Mouse (Mus musculus) neural tube, embryonic 13.5 days (tissue): ENCODE data around the gene Zfp831. TPM values are rescaled to one million over a fixed set of nuclear protein-coding genes. Genes with fewer than 3 reads are reported as not detected.

Experiments
- ATAC-seq: fragments of 200-750 bp; cut with Nextera tagmentation; 2 replicates; pipeline ENCODE4 v1.8.0; 2017; ENCODE audit warnings: low read depth, mild to moderate bottlenecking, moderate TSS enrichment, moderate library complexity
- H3K27ac ChIP-seq: fragments of 300-500 bp; sonication (generic); replicated peaks from 2 replicates; pipeline ENCODE4 v1.5.1; 2015; ENCODE audit warnings: moderate library complexity, mild to moderate bottlenecking, inconsistent platforms
- H3K27me3 ChIP-seq: fragments of 300-500 bp; sonication (generic); 2 replicates; pipeline ENCODE4 v1.6.1; 2015; ENCODE audit warnings: mild to moderate bottlenecking, inconsistent platforms
- H3K36me3 ChIP-seq: fragments of 300-500 bp; sonication (generic); 2 replicates; pipeline ENCODE4 v1.6.1; 2015; ENCODE audit warnings: mild to moderate bottlenecking, inconsistent platforms
- H3K4me1 ChIP-seq: fragments of 300-500 bp; sonication (generic); replicated peaks from 2 replicates; pipeline ENCODE4 v1.6.1; 2015; ENCODE audit warnings: inconsistent platforms
- H3K4me2 ChIP-seq: fragments of 300-500 bp; sonication (generic); 2 replicates; pipeline ENCODE4 v1.6.1; 2015; ENCODE audit warnings: inconsistent platforms, mild to moderate bottlenecking, moderate library complexity
- H3K4me3 ChIP-seq: fragments of 300-500 bp; sonication (generic); 2 replicates; pipeline ENCODE4 v1.5.1; 2015; ENCODE audit warnings: mild to moderate bottlenecking, inconsistent platforms
- H3K9ac ChIP-seq: fragments of 300-500 bp; sonication (generic); 2 replicates; pipeline ENCODE4 v1.6.1; 2015; ENCODE audit warnings: moderate library complexity, mild to moderate bottlenecking, inconsistent platforms
- H3K9me3 ChIP-seq: fragments of 300-500 bp; sonication (generic); 2 replicates; pipeline ENCODE4 v1.6.1; 2016; ENCODE audit warnings: inconsistent platforms
- WGBS: fragments of 180-500 bp; shearing (Covaris S2); methylation state at CpG from one replicate; pipeline ENCODE4 v1.1.7; 2015; 5-methylcytosine and 5-hydroxymethylcytosine counted together
- polyA plus RNA-seq: library from polyadenylated mRNA; unstranded; fragments of >200 nt; fragmentation: Nextera tagmentation; extraction: Ambion mirVana; gene quantifications from 2 replicates; pipeline ENCODE4 v1.2.1, GENCODE M21; 2015

Gene Zfp831
- polyA plus RNA-seq, 1 experiment from 2014 or later, result not detected

- H3K9ac ChIP-seq, result no peak overlapping the region
- no peak overlapping the region for H3K27ac ChIP-seq
- H3K4me3 ChIP-seq, result no peak overlapping the region
- no peaks in the 10 kb centered on the region for H3K27me3 ChIP-seq
- WGBS, result 79% methylated on average over 8 of the region's 8 CpGs
- H3K4me2 ChIP-seq, result no peak overlapping the region
- no peaks in the 10 kb centered on the region for H3K9me3 ChIP-seq
- ATAC-seq, result no peak
- H3K36me3 ChIP-seq, result no peaks in the 10 kb centered on the region
- 0 out of 2 replicates have a peak, but pooled peaks cover 4% of the 10 kb centered on the region for H3K4me1 ChIP-seq
Measured at GRCm38 (mm10) chr2:174658229-174658844, 15.0 kb downstream of the Zfp831 start.

- Histone ChIP-seq H3K27me3 (no peaks in the 10 kb centered on the region), H3K27ac (no peak overlapping the region)
- 88% methylated on average over 4 of the region's 4 CpGs for WGBS
Measured at GRCm38 (mm10) chr2:174659874-174660273, 16.5 kb downstream of the Zfp831 start.

DNA sequence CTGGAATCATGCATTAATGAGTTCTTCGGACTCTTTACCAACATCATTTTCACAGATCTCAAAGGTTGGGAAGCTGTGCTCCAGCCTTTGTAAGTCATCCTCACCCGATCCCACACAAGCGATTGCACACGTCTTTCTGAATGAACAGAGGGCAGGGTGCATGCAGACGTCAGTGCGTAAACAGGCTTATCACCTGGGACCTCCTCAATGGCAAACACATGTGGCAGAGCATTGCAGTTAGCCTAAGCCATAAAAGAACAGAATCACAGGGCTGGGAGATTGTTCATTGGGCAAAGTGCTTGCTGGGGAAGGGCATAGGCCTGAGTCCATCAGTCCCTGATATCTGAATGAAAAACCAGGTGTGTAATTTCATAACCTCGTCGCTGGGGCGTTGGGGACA, 17.0 kb downstream of the Zfp831 start:
- Histone ChIP-seq H3K27me3 (no peaks in the 10 kb centered on the region), H3K36me3 (no peaks in the 10 kb centered on the region), H3K27ac (no peak overlapping the region), H3K4me1 (0 out of 2 replicates have a peak, but pooled peaks cover 4% of the 10 kb centered on the region), H3K4me3 (no peak overlapping the region), H3K9me3 (no peaks in the 10 kb centered on the region), H3K4me2 (no peak overlapping the region), H3K9ac (no peak overlapping the region)
- ATAC-seq, result no peak
- WGBS, result 87% methylated on average over 9 of the region's 9 CpGs

More at GRCm38 (mm10) chr2:174659874-174660273, 16.5 kb downstream of the Zfp831 start:
- H3K9ac ChIP-seq, result no peak overlapping the region
- no peak for ATAC-seq
- H3K4me3 ChIP-seq, result no peak overlapping the region
- no peaks in the 10 kb centered on the region for H3K9me3 ChIP-seq
- no peaks in the 10 kb centered on the region for H3K36me3 ChIP-seq
- no peak overlapping the region for H3K4me2 ChIP-seq
- H3K4me1 ChIP-seq, result 0 out of 2 replicates have a peak, but pooled peaks cover 4% of the 10 kb centered on the region

- Histone ChIP-seq H3K4me3 (no peak overlapping the region), H3K27ac (no peak overlapping the region), H3K9me3 (no peaks in the 10 kb centered on the region), H3K4me2 (no peak overlapping the region), H3K36me3 (no peaks in the 10 kb centered on the region), H3K27me3 (no peaks in the 10 kb centered on the region), H3K4me1 (0 out of 2 replicates have a peak, but pooled peaks cover 4% of the 10 kb centered on the region), H3K9ac (no peak overlapping the region)
- ATAC-seq, result 0 out of 2 replicates have a peak, but pooled peaks have one; percentile 40
- 44% methylated on average over 7 of the region's 7 CpGs for WGBS
Measured at GRCm38 (mm10) chr2:174661436-174662171, 18.3 kb downstream of the Zfp831 start.

GRCm38 (mm10) chr2:174662593-174662992, 19.3 kb downstream of the Zfp831 start:
- WGBS, result 85% methylated on average over 1 of the region's 1 CpGs
- Histone ChIP-seq H3K9me3 (no peaks in the 10 kb centered on the region), H3K27me3 (no peaks in the 10 kb centered on the region), H3K4me1 (0 out of 2 replicates have a peak, but pooled peaks cover 4% of the 10 kb centered on the region), H3K9ac (no peak overlapping the region), H3K4me3 (no peak overlapping the region), H3K4me2 (no peak overlapping the region), H3K27ac (no peak overlapping the region), H3K36me3 (no peaks in the 10 kb centered on the region)
- ATAC-seq, result no peak

DNA sequence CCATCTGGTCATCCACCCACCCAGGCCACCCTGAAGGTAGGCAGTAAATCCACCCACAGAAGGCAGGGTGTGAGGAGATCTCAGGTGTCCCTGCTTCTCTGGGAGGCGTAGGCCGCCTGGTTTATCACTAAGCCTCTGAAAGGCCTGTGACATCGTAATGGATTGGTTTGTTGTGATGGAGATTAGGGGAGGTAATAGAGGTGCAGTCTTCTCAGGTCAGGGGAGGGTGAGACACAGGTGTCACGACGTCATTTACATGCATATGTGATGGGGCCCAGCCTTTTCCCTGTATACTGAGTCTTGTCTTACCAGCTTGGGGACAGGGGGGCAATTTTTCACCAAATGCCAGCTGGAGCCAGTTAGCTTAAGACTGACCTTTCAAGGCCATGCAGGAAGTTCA, 22.1 kb downstream of the Zfp831 start:
- Histone ChIP-seq H3K9me3 (no peaks in the 10 kb centered on the region), H3K27ac (no peak overlapping the region), H3K27me3 (no peaks in the 10 kb centered on the region), H3K36me3 (no peaks in the 10 kb centered on the region), H3K4me1 (0 out of 2 replicates have a peak, but pooled peaks cover 4% of the 10 kb centered on the region), H3K9ac (no peak overlapping the region), H3K4me2 (no peak overlapping the region), H3K4me3 (no peak overlapping the region)
- ATAC-seq, result no peak
- WGBS, result 23% methylated on average over 5 of the region's 5 CpGs

DNA sequence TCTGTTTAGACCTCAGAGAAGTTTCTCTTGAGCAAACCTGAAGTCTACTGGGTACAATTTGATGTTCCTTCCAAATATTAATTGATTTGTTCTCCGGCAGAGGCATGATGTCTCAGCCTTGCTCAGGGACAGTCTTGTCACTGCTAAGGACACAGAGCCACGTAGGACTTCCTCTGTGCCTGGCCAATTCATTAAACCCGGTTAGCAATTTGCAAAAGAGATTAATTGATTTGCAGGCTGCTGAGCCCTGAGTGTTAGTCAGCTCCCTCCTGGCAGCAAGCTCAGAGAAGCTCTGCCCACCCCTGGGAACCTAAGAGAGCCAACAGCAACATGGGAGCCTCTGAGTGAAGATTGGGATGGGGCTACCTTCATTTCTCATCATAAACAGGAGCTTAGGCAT, 25.5 kb downstream of the Zfp831 start:
- no peak overlapping the region for H3K4me3 ChIP-seq
- ATAC-seq, result no peak

DNA sequence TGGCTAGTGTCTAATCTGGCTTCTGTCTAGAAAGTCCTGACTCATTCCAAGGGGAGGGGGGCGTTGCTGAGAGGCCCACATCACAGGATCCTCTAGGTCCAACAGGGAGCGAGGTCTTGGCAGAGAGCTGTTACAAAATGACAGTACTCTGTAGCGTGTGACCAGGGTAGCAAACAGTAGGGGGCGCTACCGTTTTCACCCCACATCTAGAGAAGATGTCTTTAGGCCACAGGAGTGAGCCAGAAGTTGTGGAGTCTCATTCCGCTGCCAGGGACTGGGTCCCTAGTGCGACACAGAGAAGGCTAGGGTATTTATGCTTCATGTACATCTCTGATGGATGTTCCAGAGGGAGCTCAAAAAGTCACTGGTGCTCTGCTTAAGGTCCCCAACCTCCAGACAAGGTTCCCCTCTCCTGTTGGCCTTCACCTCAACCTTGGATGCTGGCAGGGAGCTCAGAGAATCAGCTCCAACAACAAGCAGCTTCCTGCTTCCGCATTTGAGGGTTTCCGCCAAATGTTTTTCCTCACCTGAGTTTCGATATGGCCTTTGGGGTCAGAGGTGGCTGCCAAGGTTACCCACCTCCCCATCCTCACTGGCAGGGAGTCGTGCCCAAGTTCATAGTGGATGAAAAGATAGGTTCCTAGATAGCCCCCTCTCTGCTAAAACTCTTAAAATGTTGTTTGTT, 29.3 kb downstream of the Zfp831 start:
- ATAC-seq, result no peak
- no peaks in the 10 kb centered on the region for H3K9me3 ChIP-seq
- H3K36me3 ChIP-seq, result no peaks in the 10 kb centered on the region
- H3K27ac ChIP-seq, result no peak overlapping the region
- peak overlapping the region; percentile 42; the same call in 1 of the 2 replicates for H3K4me3 ChIP-seq
- H3K4me2 ChIP-seq, result peak overlapping the region; percentile 90
- H3K27me3 ChIP-seq, result 0 out of 2 replicates have a peak, but pooled peaks cover 4% of the 10 kb centered on the region
- H3K4me1 ChIP-seq, result peaks cover 24% of the 10 kb centered on the region
- WGBS, result 34% methylated on average over 11 of the region's 11 CpGs
- H3K9ac ChIP-seq, result no peak overlapping the region

More for the DNA sequence above, 25.5 kb downstream of the Zfp831 start:
- no peak overlapping the region for H3K4me2 ChIP-seq
- H3K4me1 ChIP-seq, result peaks cover 12% of the 10 kb centered on the region
- no peaks in the 10 kb centered on the region for H3K9me3 ChIP-seq
- no peak overlapping the region for H3K27ac ChIP-seq
- 46% methylated on average over 3 of the region's 3 CpGs for WGBS
- 0 out of 2 replicates have a peak, but pooled peaks cover 4% of the 10 kb centered on the region for H3K27me3 ChIP-seq
- no peaks in the 10 kb centered on the region for H3K36me3 ChIP-seq
- H3K9ac ChIP-seq, result no peak overlapping the region

DNA sequence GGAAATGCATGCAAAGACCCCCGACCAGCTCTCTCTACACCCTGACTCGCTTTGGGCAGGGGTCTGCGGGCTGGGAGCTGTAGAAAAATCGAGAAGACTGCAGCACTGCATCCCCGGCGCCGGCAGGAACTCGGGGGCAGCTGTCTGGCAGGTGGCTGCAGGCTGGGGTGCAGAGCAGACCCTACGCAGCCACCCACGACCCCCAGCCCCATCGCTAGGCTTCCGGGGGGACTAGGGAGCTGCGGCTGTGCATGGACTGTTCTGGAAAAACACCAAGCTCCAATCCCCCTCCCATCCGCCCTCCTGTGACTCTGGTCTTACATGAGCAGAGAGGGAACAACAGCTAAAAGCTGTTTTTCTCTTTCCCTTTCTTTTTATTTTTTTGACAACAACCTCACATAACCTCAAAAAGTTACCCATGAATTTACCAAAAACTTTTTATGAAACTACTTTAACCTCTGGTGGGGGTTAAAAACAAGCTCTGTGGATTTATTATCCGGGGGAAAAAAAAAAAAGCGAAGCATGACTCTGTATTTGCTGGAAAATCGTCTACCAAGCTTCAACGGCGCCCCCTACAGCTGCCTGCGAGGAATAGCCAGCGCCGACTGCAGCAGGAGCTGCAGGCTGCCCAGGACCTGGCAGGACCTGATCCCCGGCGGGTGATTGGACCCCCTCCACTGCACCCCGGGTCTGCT, 30.4 kb downstream of the Zfp831 start:
- under 1% methylated on average over 25 of the region's 25 CpGs for WGBS

GRCm38 (mm10) chr2:174674287-174675045, 31.1 kb downstream of the Zfp831 start:
- peak overlapping the region; percentile 42 for H3K4me3 ChIP-seq
- peaks cover 24% of the 10 kb centered on the region for H3K4me1 ChIP-seq
- H3K27me3 ChIP-seq, result 0 out of 2 replicates have a peak, but pooled peaks cover 4% of the 10 kb centered on the region
- peak overlapping the region; percentile 71 for H3K9ac ChIP-seq
- H3K27ac ChIP-seq, result peak overlapping the region; percentile 77
- ATAC-seq, result peak; percentile 83
- no peaks in the 10 kb centered on the region for H3K9me3 ChIP-seq
- 1% methylated on average over 16 of the region's 16 CpGs for WGBS
- peak overlapping the region; percentile 90 for H3K4me2 ChIP-seq
- no peaks in the 10 kb centered on the region for H3K36me3 ChIP-seq

More for the DNA sequence above, 30.4 kb downstream of the Zfp831 start:
- Histone ChIP-seq H3K27ac (peak overlapping the region; percentile 77), H3K4me3 (peak overlapping the region; percentile 42), H3K36me3 (no peaks in the 10 kb centered on the region), H3K9me3 (no peaks in the 10 kb centered on the region), H3K9ac (peak overlapping the region; percentile 72), H3K27me3 (0 out of 2 replicates have a peak, but pooled peaks cover 4% of the 10 kb centered on the region), H3K4me2 (peak overlapping the region; percentile 90), H3K4me1 (peaks cover 24% of the 10 kb centered on the region)
- ATAC-seq, result peak; percentile 88

- 0 out of 2 replicates have a peak, but pooled peaks cover 4% of the 10 kb centered on the region for H3K27me3 ChIP-seq
- no peak overlapping the region for H3K27ac ChIP-seq
- 0 out of 2 replicates have a peak overlapping the region, but pooled peaks have one; percentile 22 for H3K9ac ChIP-seq
- no peaks in the 10 kb centered on the region for H3K9me3 ChIP-seq
- no peaks in the 10 kb centered on the region for H3K36me3 ChIP-seq
- peaks cover 24% of the 10 kb centered on the region for H3K4me1 ChIP-seq
- WGBS, result 12% methylated on average over 9 of the region's 9 CpGs
- no peak overlapping the region for H3K4me2 ChIP-seq
- H3K4me3 ChIP-seq, result no peak overlapping the region
- ATAC-seq, result no peak
Measured at GRCm38 (mm10) chr2:174675642-174676041, 32.3 kb downstream of the Zfp831 start.
